Mouse (Mus musculus): ENCODE data around the gene Cdk6. TPM values are rescaled to one million over a fixed set of nuclear protein-coding genes. Genes with fewer than 3 reads are reported as not detected.

The Cdk6 gene
- polyA plus RNA-seq, 1 experiment from 2014 or later, result 21.8 TPM

DNA sequence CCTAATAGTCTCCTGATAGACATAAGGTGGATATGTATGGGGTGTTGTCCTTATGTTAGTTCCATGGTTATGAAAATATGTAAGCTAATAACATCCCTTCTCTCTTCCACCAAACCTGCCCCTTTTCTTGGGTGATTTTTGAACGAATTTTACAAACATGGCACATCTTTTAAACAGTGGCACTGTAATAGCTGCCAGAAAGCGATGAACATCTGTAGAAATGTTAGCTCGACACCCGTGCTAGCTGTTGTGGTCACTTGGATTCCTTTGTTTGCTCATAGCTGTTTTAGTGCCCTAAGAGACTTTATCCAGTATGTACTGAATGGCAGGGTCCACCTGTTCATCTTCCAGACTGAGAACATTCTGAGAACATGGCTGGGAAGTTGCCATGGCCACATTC, 230.0 kb downstream of the Cdk6 start, which contains the start of gene 1700109H08Rik:
Gene 1700109H08Rik, plus strand, starts transcription at position 301 of the 400 bp plus-strand sequence.
- ATAC-seq (no peak), DNase-seq (ENCODE audit: low read depth, low spot score) (no peak)
- no peaks in the 10 kb centered on the region for H3K27me3 ChIP-seq
- ChIA-PET POLR2A (no interaction called here), CTCF (interaction anchor here (1.5 to 1.9 kb wide), 2 partner anchors 9 to 10 kb away, joined by 6 to 7 read pairs; no protein-coding TSS in a partner anchor)
- TF ChIP-seq CTCF (IDR thresholded peaks at IDR 0.05), result no peak
- in situ Hi-C loops (cut with MboI; ENCODE audit: low pct_unique_long_range_greater_than_20kb), result no loop called here

- POLR2A ChIA-PET, result no interaction called here
- DNase-seq (ENCODE audit: low read depth, low spot score), result no peak
- CTCF ChIA-PET, result interaction anchor here (0.7 kb wide), 1 partner anchor 15 kb away, joined by 3 read pairs; no protein-coding TSS in a partner anchor
- H3K27me3 ChIP-seq, result no peaks in the 10 kb centered on the region
- in situ Hi-C loops (cut with MboI; ENCODE audit: low pct_unique_long_range_greater_than_20kb), result no loop called here
- TF ChIP-seq CTCF (IDR thresholded peaks at IDR 0.05), result peak; percentile 21
- ATAC-seq, result no peak
These were observed 233.5 kb downstream of the Cdk6 start for GRCm38 (mm10) chr5:3574825-3575224.

DNA sequence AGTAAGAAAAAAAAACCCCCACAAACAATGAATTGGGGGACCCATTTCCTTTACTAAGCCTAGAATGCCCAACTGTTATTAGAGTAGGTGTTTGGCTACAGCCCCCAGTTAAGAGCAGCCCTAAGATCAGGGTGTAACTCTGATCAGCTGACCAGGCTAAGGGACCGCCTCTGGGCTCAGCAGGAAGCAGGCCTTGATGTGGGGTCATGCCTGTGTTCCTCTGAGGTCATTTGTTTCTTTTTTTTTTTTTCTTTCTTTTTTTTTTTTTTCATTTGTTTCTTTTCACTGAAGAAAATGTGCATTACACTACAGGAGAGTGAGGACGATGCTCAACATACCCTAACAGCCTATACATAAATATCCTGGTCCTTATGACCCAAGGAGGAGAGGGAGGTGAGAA, 236.7 kb downstream of the Cdk6 start:
- in situ Hi-C loops (cut with MboI; ENCODE audit: low pct_unique_long_range_greater_than_20kb), result no loop called here
- TF ChIP-seq CTCF (IDR thresholded peaks at IDR 0.05), result no peak
- ATAC-seq (no peak), DNase-seq (ENCODE audit: low read depth, low spot score) (no peak)
- ChIA-PET POLR2A (no interaction called here), CTCF (no interaction called here)
- H3K27me3 ChIP-seq, result no peaks in the 10 kb centered on the region

DNA sequence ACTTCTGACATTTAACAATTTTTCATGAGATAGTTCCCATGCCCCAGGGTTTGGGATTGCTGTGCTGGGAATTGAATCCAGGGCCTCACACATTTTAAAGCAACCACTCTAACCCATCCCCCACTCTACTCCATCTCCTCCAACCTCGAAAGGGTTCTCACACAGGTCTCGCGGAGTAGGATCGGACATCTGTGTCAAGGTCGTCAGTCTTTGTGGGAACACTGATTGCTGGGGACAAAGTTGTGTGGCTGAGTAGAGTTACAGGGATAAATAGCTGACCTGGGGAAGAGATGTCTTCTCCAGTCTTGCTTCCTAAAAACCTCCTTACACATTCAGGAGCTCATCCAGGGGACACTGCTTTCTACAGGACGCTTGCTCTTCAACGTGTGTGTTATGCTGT, 237.8 kb downstream of the Cdk6 start:
- ATAC-seq, result no peak
- in situ Hi-C loops (cut with MboI; ENCODE audit: low pct_unique_long_range_greater_than_20kb), result no loop called here
- TF ChIP-seq CTCF (IDR thresholded peaks at IDR 0.05), result no peak
- DNase-seq (ENCODE audit: low read depth, low spot score), result no peak
- CTCF ChIA-PET, result interaction anchor here (0.7 to 1.1 kb wide), 2 partner anchors 20 to 355 kb away, joined by 3 to 5 read pairs; no protein-coding TSS in a partner anchor
- no peaks in the 10 kb centered on the region for H3K27me3 ChIP-seq
- POLR2A ChIA-PET, result no interaction called here

Other genes with a start within 250 kb of the Cdk6 start
- gene Fam133b, start 202.3 kb downstream of the Cdk6 start, polyA plus RNA-seq (2021), result 34.2 TPM
- 1.2 TPM for gene 1700109H08Rik, start 230.1 kb downstream of the Cdk6 start, polyA plus RNA-seq (2021)

All from Patski (cell line).